Mouse (Mus musculus) urinary bladder, adult 2 months (tissue): ENCODE data around the gene Icam1. TPM values are rescaled to one million over a fixed set of nuclear protein-coding genes. Genes with fewer than 3 reads are reported as not detected.

ENCODE experiments used
- DNase-seq: peaks from one replicate; pipeline ENCODE4 v3.0.0; 2022; ENCODE audit warnings: low spot score
- polyA plus RNA-seq: library from polyadenylated mRNA; depleted of rRNA; stranded (reverse); fragments of >200 nt; gene quantifications from 2 replicates; pipeline ENCODE4 v1.2.3, GENCODE M21; 2012; rRNA removed

The Icam1 gene
- polyA plus RNA-seq, 1 experiment, result 27.4 TPM

- DNase-seq, result no peak
These were observed 35.8 kb downstream of the Icam1 start for GRCm38 (mm10) chr9:21051578-21051977.

GRCm38 (mm10) chr9:21062928-21063327 lies 47.1 kb downstream of the Icam1 start:
- DNase-seq, result no peak

- no peak for DNase-seq
These were observed 51.4 kb downstream of the Icam1 start, which contains the start of gene Zglp1 for GRCm38 (mm10) chr9:21067006-21067684. Gene Zglp1 (minus strand): TSS chr9:21067093.

DNA sequence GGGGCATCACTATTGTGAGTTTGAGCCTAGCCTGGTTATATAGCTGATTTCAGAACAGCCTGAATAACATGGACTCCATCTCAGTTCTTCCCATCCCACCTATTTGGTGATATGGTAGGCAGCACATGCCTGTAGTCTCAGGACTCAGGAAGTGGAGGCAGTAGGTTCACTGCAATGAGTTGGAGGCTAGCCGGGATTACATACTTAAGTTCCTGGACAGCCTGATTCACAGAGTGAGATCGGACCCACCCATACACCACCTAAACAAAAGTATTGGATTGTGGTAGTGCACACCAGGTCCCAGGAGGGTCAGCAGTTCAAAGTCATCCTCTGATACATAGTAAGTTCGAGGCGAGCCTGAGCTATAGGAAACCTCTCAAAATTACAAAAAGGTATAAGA lies 56.9 kb downstream of the Icam1 start:
- no peak for DNase-seq

DNA sequence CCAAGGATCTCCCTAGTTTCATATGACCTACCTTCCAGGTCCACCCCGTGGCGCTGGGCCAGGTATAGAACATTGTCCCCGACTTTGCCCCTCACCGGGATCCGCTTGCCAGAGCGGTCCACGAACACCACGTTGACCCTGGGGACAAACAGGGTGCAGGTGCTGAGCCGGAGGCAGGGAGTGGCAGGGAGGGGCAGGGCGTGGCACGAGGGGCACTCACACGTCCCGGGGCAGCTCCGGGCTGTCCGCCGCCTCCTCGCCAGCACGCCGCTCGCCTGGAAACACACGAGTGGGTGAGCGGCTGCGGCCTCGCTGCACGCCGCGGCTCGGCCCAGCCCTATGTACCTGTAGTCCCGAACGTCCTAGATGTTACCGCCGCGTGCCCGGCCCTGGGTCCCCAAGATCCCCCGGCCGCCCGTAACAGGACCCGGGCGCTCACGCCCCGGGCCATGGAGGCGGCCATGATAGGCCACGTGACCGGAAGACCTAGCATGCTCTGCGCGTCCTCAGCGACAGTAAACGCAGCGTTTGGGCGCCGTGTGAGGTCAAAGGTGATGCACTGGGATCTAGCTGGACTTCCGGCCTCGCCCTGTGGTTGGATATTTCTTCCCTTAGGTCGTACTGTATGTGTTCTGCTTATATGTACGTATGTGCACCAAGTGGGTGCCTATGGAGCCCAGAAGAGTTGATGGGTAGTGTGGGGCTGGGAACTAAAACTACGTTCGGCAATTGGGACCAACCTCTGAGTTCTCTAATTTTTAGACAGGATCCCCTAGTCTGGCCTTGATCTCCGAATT lies 57.5 kb downstream of the Icam1 start, which contains the start of the genes Gm49373 and Fdx1l:
Gene Gm49373 (minus strand): TSS at position 53 of the 797 bp plus-strand sequence.
Gene Fdx1l (minus strand): TSS at position 571 of the 797 bp plus-strand sequence.
- peak; percentile 76 for DNase-seq

- no peak for DNase-seq
These were observed 58.4 kb downstream of the Icam1 start for GRCm38 (mm10) chr9:21074173-21074572.

- DNase-seq, result no peak
These were observed 59.8 kb downstream of the Icam1 start for GRCm38 (mm10) chr9:21075625-21076024.

Other genes starting within 250 kb of the Icam1 start
- 13.5 and 14.3 TPM in 2 replicates for gene Col5a3, start 200.9 kb upstream of the Icam1 start, polyA plus RNA-seq
- not detected in 2 replicates for gene Rdh8, start 197.5 kb upstream of the Icam1 start, polyA plus RNA-seq
- 59.3 and 71.9 TPM in 2 replicates for gene A230050P20Rik, start 147.3 kb upstream of the Icam1 start, polyA plus RNA-seq
- gene Angptl6, start 136.3 kb upstream of the Icam1 start, polyA plus RNA-seq, result 6.8 and 7.0 TPM in 2 replicates
- 38.7 and 59.6 TPM in 2 replicates for gene Ppan, start 127.8 kb upstream of the Icam1 start, polyA plus RNA-seq
- 136 and 141 TPM in 2 replicates for gene Eif3g, start 117.4 kb upstream of the Icam1 start, polyA plus RNA-seq
- gene Dnmt1, start 56.1 kb upstream of the Icam1 start, polyA plus RNA-seq, result 19.1 and 19.7 TPM in 2 replicates
- gene S1pr2, start 39.2 kb upstream of the Icam1 start, polyA plus RNA-seq, result 11.6 and 11.7 TPM in 2 replicates
- gene Mrpl4, start 13.2 kb upstream of the Icam1 start, polyA plus RNA-seq, result 78.8 and 88.8 TPM in 2 replicates
- 1.1 and 1.5 TPM in 2 replicates for gene Icam4, start 13.4 kb downstream of the Icam1 start, polyA plus RNA-seq
- gene Icam5, start 16.1 kb downstream of the Icam1 start, polyA plus RNA-seq, result 1.2 TPM in 2 replicates
- gene Zglp1, start 51.1 kb downstream of the Icam1 start, polyA plus RNA-seq, result 0.43 TPM in 1 of 2 replicates, not detected in the other
- gene Gm49373, start 57.1 kb downstream of the Icam1 start, polyA plus RNA-seq, result 0.80 and 0.94 TPM in 2 replicates
- 51.2 and 63.1 TPM in 2 replicates for gene Fdx1l, start 57.6 kb downstream of the Icam1 start, polyA plus RNA-seq
- 1.3 and 1.8 TPM in 2 replicates for gene Gm38431, start 76.0 kb downstream of the Icam1 start, polyA plus RNA-seq
- gene Raver1, start 76.0 kb downstream of the Icam1 start, polyA plus RNA-seq, result 24.2 and 33.2 TPM in 2 replicates
- gene Tyk2, start 115.3 kb downstream of the Icam1 start, polyA plus RNA-seq, result 23.9 and 28.5 TPM in 2 replicates
- gene Cdc37, start 134.0 kb downstream of the Icam1 start, polyA plus RNA-seq, result 198 and 211 TPM in 2 replicates
- 8.3 and 11.6 TPM in 2 replicates for gene Pde4a, start 149.7 kb downstream of the Icam1 start, polyA plus RNA-seq
- gene Keap1, start 223.4 kb downstream of the Icam1 start, polyA plus RNA-seq, result 36.8 and 38.7 TPM in 2 replicates
- 0.32 and 0.47 TPM in 2 replicates for gene S1pr5, start 232.5 kb downstream of the Icam1 start, polyA plus RNA-seq
- gene Atg4d, start 249.3 kb downstream of the Icam1 start, polyA plus RNA-seq, result 23.6 and 27.3 TPM in 2 replicates